Mouse (Mus musculus): ENCODE measurements around the gene Fgf9.

Fgf9 gene

GRCm38 (mm10) chr14:58089486-58089885 lies 19.1 kb downstream of the Fgf9 start:
- no peak for DNase-seq (ENCODE audit: low spot score in 2 of 2)

GRCm38 (mm10) chr14:58091321-58091720 lies 21.0 kb downstream of the Fgf9 start:
- no peak for DNase-seq (ENCODE audit: low spot score in 2 of 2)

- no peak for DNase-seq (ENCODE audit: low spot score in 2 of 2)
These were observed 29.3 kb downstream of the Fgf9 start for GRCm38 (mm10) chr14:58099599-58099998.

- DNase-seq (ENCODE audit: low spot score in 2 of 2) = no peak
These were observed 31.0 kb downstream of the Fgf9 start for GRCm38 (mm10) chr14:58101298-58101697.

- no peak for DNase-seq (ENCODE audit: low spot score in 2 of 2)
These were observed 33.9 kb downstream of the Fgf9 start for GRCm38 (mm10) chr14:58104266-58104665.

- no peak for DNase-seq (ENCODE audit: low spot score in 2 of 2)
These were observed 35.2 kb downstream of the Fgf9 start for GRCm38 (mm10) chr14:58105596-58105995.

GRCm38 (mm10) chr14:58109601-58110000 lies 39.3 kb downstream of the Fgf9 start:
- no peak for DNase-seq (ENCODE audit: low spot score in 2 of 2)

GRCm38 (mm10) chr14:58111562-58111961 lies 41.2 kb downstream of the Fgf9 start:
- DNase-seq (ENCODE audit: low spot score in 2 of 2) = no peak

GRCm38 (mm10) chr14:58112341-58112740 lies 42.0 kb downstream of the Fgf9 start:
- no peak for DNase-seq (ENCODE audit: low spot score in 2 of 2)

- peak in 1 of 2 experiments; percentile 28 for DNase-seq (ENCODE audit: low spot score in 2 of 2)
These were observed 42.8 kb downstream of the Fgf9 start for GRCm38 (mm10) chr14:58113180-58113579.

- no peak for DNase-seq (ENCODE audit: low spot score in 2 of 2)
These were observed 43.8 kb downstream of the Fgf9 start for GRCm38 (mm10) chr14:58114146-58114545.

GRCm38 (mm10) chr14:58124625-58125024 lies 54.3 kb downstream of the Fgf9 start:
- no peak for DNase-seq (ENCODE audit: low spot score in 2 of 2)

GRCm38 (mm10) chr14:58126508-58126907 lies 56.2 kb downstream of the Fgf9 start:
- DNase-seq (ENCODE audit: low spot score in 2 of 2) = peak in 1 of 2 experiments; percentile 31

- DNase-seq (ENCODE audit: low spot score in 2 of 2) = no peak
These were observed 69.2 kb downstream of the Fgf9 start for GRCm38 (mm10) chr14:58139506-58140055.

- peak in 1 of 2 experiments; percentile 32 for DNase-seq (ENCODE audit: low spot score in 2 of 2)
These were observed 79.5 kb downstream of the Fgf9 start for GRCm38 (mm10) chr14:58149637-58150470.

GRCm38 (mm10) chr14:58150471-58150855 lies 80.1 kb downstream of the Fgf9 start:
- no peak for DNase-seq (ENCODE audit: low spot score in 2 of 2)

GRCm38 (mm10) chr14:58152110-58152509 lies 81.8 kb downstream of the Fgf9 start:
- no peak for DNase-seq (ENCODE audit: low spot score in 2 of 2)

GRCm38 (mm10) chr14:58153470-58154416 lies 83.4 kb downstream of the Fgf9 start:
- no peak for DNase-seq (ENCODE audit: low spot score in 2 of 2)

- no peak for DNase-seq (ENCODE audit: low spot score in 2 of 2)
These were observed 90.3 kb downstream of the Fgf9 start for GRCm38 (mm10) chr14:58160624-58161023.

Data from right cerebral cortex, postnatal 10 days (tissue).